Mouse (Mus musculus): ENCODE measurements at regions not wholly inside any gene's neighbourhood (a gene's known extent, or its start where the extent isn't known, plus 50 kb on each side); places are given as distances from the start of the nearest gene placed in this dataset.
A peak's percentile ranks its signal among the peaks of the same experiment; 100 is the strongest.

DNA sequence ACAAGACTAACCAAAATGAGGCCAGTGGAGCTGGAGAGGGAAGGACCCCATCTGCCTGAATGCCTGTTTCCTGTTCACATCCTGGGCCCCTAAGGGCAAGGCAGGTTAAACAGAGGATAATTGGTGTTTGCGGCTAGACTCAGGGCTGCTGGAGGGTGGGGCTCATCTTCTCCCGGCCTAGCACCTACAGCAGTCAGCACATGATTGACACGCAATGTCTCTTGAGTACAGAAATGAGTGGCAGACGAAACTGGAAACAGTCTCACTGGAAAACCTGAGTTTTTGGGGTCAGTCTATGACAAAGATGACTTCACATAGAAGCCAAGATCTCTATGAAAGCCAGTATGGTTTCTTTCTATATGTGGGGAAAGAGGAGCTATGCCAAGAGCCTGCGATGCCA, 278.0 kb downstream of the Rngtt start:
- peak overlapping the region; percentile 76 for H3K4me2 ChIP-seq (ENCODE audit: insufficient read depth, low read depth, poor library complexity, severe bottlenecking)
- no peaks in the 10 kb centered on the region for H3K36me3 ChIP-seq (replicated peaks in 1 of 2; ENCODE audit: control insufficient read depth in 1 of 2, insufficient read depth in 1 of 2, low read length in 1 of 2)
- DNase-seq (ENCODE audit: extremely low read depth): peak; percentile 89
- H3K79me2 ChIP-seq (replicated peaks; ENCODE audit: control insufficient read depth, extremely low read depth, insufficient read depth, poor library complexity, severe bottlenecking): no peaks in the 10 kb centered on the region
- dilution Hi-C loops (cut with MboI; ENCODE audit: extremely low pct_ligation_motif_present, extremely low pct_unique_long_range_greater_than_20kb, low sequenced_read_pairs): no loop called here
- H3K4me3 ChIP-seq (replicated peaks in 1 of 3; ENCODE audit: low read depth in 2 of 3, low read length in 2 of 3, poor library complexity in 1 of 3): peak overlapping the region in 2 of 3 experiments; percentile 23 to 30
- H3K27me3 ChIP-seq (replicated peaks): peaks cover under 1% of the 10 kb centered on the region
- H3K9ac ChIP-seq (ENCODE audit: insufficient read depth, low read depth): peak overlapping the region; percentile 59
- TF ChIP-seq SIN3A (IDR thresholded peaks at IDR 0.05; ENCODE audit: low read length) (peak; percentile 78), USF1 (IDR thresholded peaks at IDR 0.05; ENCODE audit: low read depth, low read length) (no peak), CHD2 (IDR thresholded peaks at IDR 0.05; ENCODE audit: low read length) (peak; percentile 57; the same call in 1 of the 2 replicates), HCFC1 (IDR thresholded peaks at IDR 0.05; ENCODE audit: low read depth, low read length) (no peak), TBP (conservative IDR thresholded peaks at IDR 0.05; ENCODE audit: low read depth, low read length) (no peak), TCF12 (IDR thresholded peaks at IDR 0.05; ENCODE audit: low read depth, low read length) (peak; percentile 90), PAX5 (IDR thresholded peaks at IDR 0.05; ENCODE audit: low read length) (no peak), E2F4 (IDR thresholded peaks at IDR 0.05; ENCODE audit: insufficient replicate concordance, low read depth, low read length) (no peak), ETS1 (conservative IDR thresholded peaks at IDR 0.05; ENCODE audit: low read depth, low read length) (peak; percentile 98), ELF1 (IDR thresholded peaks at IDR 0.05; ENCODE audit: low read depth, low read length) (no peak), MAZ (IDR thresholded peaks at IDR 0.05; ENCODE audit: low read depth, low read length) (peak; percentile 94), MYC (IDR thresholded peaks at IDR 0.05; ENCODE audit: low read depth, low read length) (peak; percentile 78), POLR2A (IDR thresholded peaks at IDR 0.05; ENCODE audit: low read depth, low read length) (peak; percentile 48; the same call in 1 of the 2 replicates), IRF4 (IDR thresholded peaks at IDR 0.05; ENCODE audit: low read depth, low read length) (peak; percentile 99), MAX (IDR thresholded peaks at IDR 0.05; ENCODE audit: low read length) (peak; percentile 69), EP300 (IDR thresholded peaks at IDR 0.05; ENCODE audit: low read length) (peak; percentile 98), MEF2A (IDR thresholded peaks at IDR 0.05; ENCODE audit: borderline replicate concordance, low read depth, low read length) (peak; percentile 89; the same call in 1 of the 2 replicates), BHLHE40 (IDR thresholded peaks at IDR 0.05; ENCODE audit: low read depth, low read length) (peak; percentile 98), ZNF384 (IDR thresholded peaks at IDR 0.05; ENCODE audit: low read depth, low read length) (no peak), RCOR1 (conservative IDR thresholded peaks at IDR 0.05; ENCODE audit: low read depth, low read length) (peak; percentile 90), MXI1 (IDR thresholded peaks at IDR 0.05; ENCODE audit: low read depth, low read length) (0 out of 2 replicates have a peak, but pooled peaks have one; percentile 17), POLR2AphosphoS2 (IDR thresholded peaks at IDR 0.05; ENCODE audit: low read depth, low read length) (no peak; the same call in 1 of the 2 replicates), RAD21 (IDR thresholded peaks at IDR 0.05; ENCODE audit: low read depth, low read length) (no peak; the same call in none of the 2 replicates), MAFK (IDR thresholded peaks at IDR 0.05; ENCODE audit: insufficient replicate concordance, low read length) (peak; percentile 81; the same call in 1 of the 2 replicates), NELFE (IDR thresholded peaks at IDR 0.05; ENCODE audit: low read depth, low read length) (no peak; the same call in 1 of the 2 replicates), JUN (IDR thresholded peaks at IDR 0.05; ENCODE audit: insufficient read depth, low read depth, low read length) (peak; percentile 99), JUND (conservative IDR thresholded peaks at IDR 0.05; ENCODE audit: low read depth, low read length) (peak; percentile 98), KAT2A (IDR thresholded peaks at IDR 0.05; ENCODE audit: insufficient replicate concordance, low read length) (0 out of 2 replicates have a peak, but pooled peaks have one; percentile 38)
- H3K4me1 ChIP-seq (ENCODE audit: control insufficient read depth in 1 of 2, insufficient read depth in 2 of 2): peaks cover 11 to 33% of the 10 kb centered on the region in 2 experiments
- in situ Hi-C loops (cut with MboI; ENCODE audit: low pct_ligation_motif_present, low pct_unique_long_range_greater_than_20kb, low sequenced_read_pairs): no loop called here
- H3K27ac ChIP-seq (ENCODE audit: insufficient read depth, low read depth): peak overlapping the region; percentile 95
- peaks cover 8% of the 10 kb centered on the region for H3K9me3 ChIP-seq (replicated peaks; ENCODE audit: low read length)
